Mouse (Mus musculus): ENCODE data around the gene Ccdc13. TPM values are rescaled to one million over a fixed set of nuclear protein-coding genes. Genes with fewer than 3 reads are reported as not detected.

Ccdc13 gene
- total and polyA plus RNA-seq, 2 experiments from 2014 or later = 4.7 to 5.2 TPM

DNA sequence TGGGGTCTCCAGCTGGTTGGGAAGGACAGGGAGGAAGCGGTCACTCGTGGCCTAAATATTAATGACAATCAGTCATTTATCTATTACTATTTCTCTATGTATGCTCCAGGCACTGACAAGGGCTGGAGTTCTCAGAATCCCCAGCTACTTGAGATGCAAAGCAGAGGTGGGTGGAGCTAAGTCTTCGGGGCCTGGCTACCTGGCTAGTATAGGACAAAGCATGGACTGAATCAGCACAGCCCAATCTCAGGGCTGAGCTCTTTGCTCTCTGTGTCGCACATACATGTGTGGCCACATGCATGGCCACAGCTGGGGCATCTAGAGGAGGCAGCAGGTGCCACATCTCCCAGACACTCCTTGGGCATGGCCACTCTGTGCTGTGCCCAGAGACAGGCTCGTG lies 18.5 kb downstream of the Ccdc13 start:
- ATAC-seq = no peak
- no peak overlapping the region for H3K27ac ChIP-seq (ENCODE audit: low read depth, low read length)
- WGBS = 73% methylated on average over 5 of the region's 5 CpGs
- no peaks in the 10 kb centered on the region for H3K27me3 ChIP-seq (ENCODE audit: insufficient read depth, low read length)
- DNase-seq = no peak
- no peaks in the 10 kb centered on the region for H3K9me3 ChIP-seq (ENCODE audit: low read length)
- TF ChIP-seq CTCF (IDR thresholded peaks at IDR 0.05; ENCODE audit: low read depth) = no peak
- H3K9ac ChIP-seq = no peak overlapping the region
- no peaks in the 10 kb centered on the region for H3K4me1 ChIP-seq (ENCODE audit: insufficient read depth)
- no peak overlapping the region for H3K4me2 ChIP-seq (ENCODE audit: low read depth)
- no peak overlapping the region for H3K4me3 ChIP-seq (ENCODE audit: low read depth, low read length)
- H3K36me3 ChIP-seq (ENCODE audit: insufficient read depth) = no peaks in the 10 kb centered on the region

DNA sequence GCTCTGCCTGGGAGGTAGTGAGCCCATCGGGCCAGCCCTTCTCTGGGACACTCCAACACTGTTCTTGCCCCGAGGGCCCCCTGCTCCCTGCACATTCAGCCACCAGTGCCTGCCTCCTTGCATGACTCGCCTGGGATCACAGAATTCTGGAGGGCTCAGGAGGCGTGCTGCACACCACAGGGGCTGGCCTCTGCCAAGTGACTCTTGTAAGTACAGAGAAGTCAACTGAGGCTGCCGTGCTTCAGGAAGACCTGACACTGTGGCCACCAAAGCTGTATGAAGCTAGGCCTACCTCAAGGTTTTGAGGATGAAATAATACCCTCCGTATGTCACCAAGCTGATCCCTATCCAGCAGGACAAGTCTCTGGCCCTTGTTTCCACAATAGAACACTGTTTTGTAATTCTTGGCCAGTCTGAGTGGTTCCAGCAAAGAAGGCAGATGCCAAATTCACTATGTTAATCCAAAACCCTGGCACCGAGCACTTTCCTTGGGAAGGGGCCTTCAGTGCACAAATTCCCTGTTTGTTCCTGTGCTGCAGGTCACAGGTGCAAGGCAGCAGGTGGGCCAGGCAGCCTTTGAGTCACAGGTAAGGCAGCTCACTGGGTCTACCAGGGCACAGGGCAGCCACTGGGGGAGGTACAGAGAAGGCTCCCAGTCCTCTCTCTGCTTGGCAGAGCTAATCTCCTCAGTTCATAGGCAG lies 19.3 kb downstream of the Ccdc13 start:
- 26% methylated on average over 7 of the region's 7 CpGs for WGBS
- peak; percentile 34 for ATAC-seq
- Histone ChIP-seq H3K27ac (ENCODE audit: low read depth, low read length) (no peak overlapping the region), H3K27me3 (ENCODE audit: insufficient read depth, low read length) (no peaks in the 10 kb centered on the region), H3K9me3 (ENCODE audit: low read length) (no peaks in the 10 kb centered on the region), H3K9ac (no peak overlapping the region), H3K4me2 (ENCODE audit: low read depth) (no peak overlapping the region), H3K4me3 (ENCODE audit: low read depth, low read length) (no peak overlapping the region), H3K4me1 (ENCODE audit: insufficient read depth) (no peaks in the 10 kb centered on the region), H3K36me3 (ENCODE audit: insufficient read depth) (no peaks in the 10 kb centered on the region)
- TF ChIP-seq CTCF (IDR thresholded peaks at IDR 0.05; ENCODE audit: low read depth) = no peak
- peak; percentile 54 for DNase-seq

GRCm38 (mm10) chr9:121819073-121819770 lies 20.0 kb downstream of the Ccdc13 start:
- ATAC-seq (no peak), DNase-seq (no peak)
- 59% methylated on average over 9 of the region's 9 CpGs for WGBS
- H3K4me3 ChIP-seq (ENCODE audit: low read depth, low read length) = no peak overlapping the region
- no peaks in the 10 kb centered on the region for H3K36me3 ChIP-seq (ENCODE audit: insufficient read depth)
- H3K27ac ChIP-seq (ENCODE audit: low read depth, low read length) = no peak overlapping the region
- H3K4me2 ChIP-seq (ENCODE audit: low read depth) = no peak overlapping the region
- H3K9ac ChIP-seq = no peak overlapping the region
- no peak for TF ChIP-seq CTCF (IDR thresholded peaks at IDR 0.05; ENCODE audit: low read depth)
- no peaks in the 10 kb centered on the region for H3K9me3 ChIP-seq (ENCODE audit: low read length)
- H3K27me3 ChIP-seq (ENCODE audit: insufficient read depth, low read length) = no peaks in the 10 kb centered on the region
- no peaks in the 10 kb centered on the region for H3K4me1 ChIP-seq (ENCODE audit: insufficient read depth)

GRCm38 (mm10) chr9:121815183-121815582 lies 24.1 kb downstream of the Ccdc13 start:
- H3K27ac ChIP-seq (ENCODE audit: low read depth, low read length) = no peak overlapping the region
- no peak overlapping the region for H3K9ac ChIP-seq
- H3K9me3 ChIP-seq (ENCODE audit: low read length) = no peaks in the 10 kb centered on the region
- no peaks in the 10 kb centered on the region for H3K27me3 ChIP-seq (ENCODE audit: insufficient read depth, low read length)
- no peak overlapping the region for H3K4me3 ChIP-seq (ENCODE audit: low read depth, low read length)
- peaks cover 4% of the 10 kb centered on the region; the same call in 1 of the 2 replicates for H3K4me1 ChIP-seq (ENCODE audit: insufficient read depth)
- ATAC-seq (no peak), DNase-seq (no peak)
- no peak for TF ChIP-seq CTCF (IDR thresholded peaks at IDR 0.05; ENCODE audit: low read depth)
- no peak overlapping the region for H3K4me2 ChIP-seq (ENCODE audit: low read depth)
- 85% methylated on average over 6 of the region's 6 CpGs for WGBS
- H3K36me3 ChIP-seq (ENCODE audit: insufficient read depth) = no peaks in the 10 kb centered on the region

- H3K9ac ChIP-seq = no peak overlapping the region
- no peaks in the 10 kb centered on the region for H3K27me3 ChIP-seq (ENCODE audit: insufficient read depth, low read length)
- peaks cover 8% of the 10 kb centered on the region; the same call in 1 of the 2 replicates for H3K4me1 ChIP-seq (ENCODE audit: insufficient read depth)
- no peak overlapping the region for H3K4me2 ChIP-seq (ENCODE audit: low read depth)
- H3K4me3 ChIP-seq (ENCODE audit: low read depth, low read length) = no peak overlapping the region
- H3K36me3 ChIP-seq (ENCODE audit: insufficient read depth) = no peaks in the 10 kb centered on the region
- no peak for TF ChIP-seq CTCF (IDR thresholded peaks at IDR 0.05; ENCODE audit: low read depth)
- H3K27ac ChIP-seq (ENCODE audit: low read depth, low read length) = peak overlapping the region; percentile 21; the same call in 1 of the 2 replicates
- WGBS = 16% methylated on average over 15 of the region's 15 CpGs
- DNase-seq (peak; percentile 51), ATAC-seq (peak; percentile 70)
- no peaks in the 10 kb centered on the region for H3K9me3 ChIP-seq (ENCODE audit: low read length)
Observed at GRCm38 (mm10) chr9:121810081-121810821, 29.0 kb downstream of the Ccdc13 start.

- no peaks in the 10 kb centered on the region for H3K27me3 ChIP-seq (ENCODE audit: insufficient read depth, low read length)
- H3K4me3 ChIP-seq (ENCODE audit: low read depth, low read length) = no peak overlapping the region
- no peaks in the 10 kb centered on the region for H3K9me3 ChIP-seq (ENCODE audit: low read length)
- H3K27ac ChIP-seq (ENCODE audit: low read depth, low read length) = no peak overlapping the region
- WGBS = 42% methylated on average over 3 of the region's 3 CpGs
- H3K4me2 ChIP-seq (ENCODE audit: low read depth) = no peak overlapping the region
- H3K9ac ChIP-seq = no peak overlapping the region
- no peak for TF ChIP-seq CTCF (IDR thresholded peaks at IDR 0.05; ENCODE audit: low read depth)
- no peaks in the 10 kb centered on the region for H3K36me3 ChIP-seq (ENCODE audit: insufficient read depth)
- peaks cover 8% of the 10 kb centered on the region; the same call in 1 of the 2 replicates for H3K4me1 ChIP-seq (ENCODE audit: insufficient read depth)
- ATAC-seq = 0 out of 2 replicates have a peak, but pooled peaks have one; percentile 12
- DNase-seq = no peak
Observed at GRCm38 (mm10) chr9:121808511-121808910, 30.8 kb downstream of the Ccdc13 start.
